Comparison of ENCODE assay signal across 18 mouse cellular contexts in genomic region chr5:69542489-69542888, GRCm38 (mm10). TPM values are rescaled to one million over a fixed set of nuclear protein-coding genes. Genes with fewer than 3 reads are reported as not detected.
DNase-seq lines count a peak whose midpoint lies in the region; ATAC-seq and TF ChIP-seq lines count a peak whose summit lies in the region.
"Had no signal": no experiment of that assay in that cellular context is flagged by ENCODE, and none has a peak within 500 bp of the region (broad histone marks: within the 10 kb centered on the region; RNA-seq: fewer than 3 reads in every experiment).

TSS of gene Yipf7 (minus strand) at chr5:69542648.

- no peaks in the 10 kb centered on the region for H3K27me3 ChIP-seq in forebrain, embryonic 16.5 days (replicated peaks; ENCODE audit: control insufficient read depth, insufficient read depth, low read length)
- H3K27me3 ChIP-seq in forebrain, embryonic 10.5 days (ENCODE audit: poor library complexity, severe bottlenecking): no peaks in the 10 kb centered on the region
- H3K27me3 ChIP-seq in heart, embryonic 15.5 days: no peaks in the 10 kb centered on the region
- no peaks in the 10 kb centered on the region for H3K27me3 ChIP-seq in neural tube, embryonic 15.5 days (replicated peaks)
- H3K27me3 ChIP-seq: lung, embryonic 15.5 days; midbrain, embryonic 12.5 days had no signal

- TF ChIP-seq CTCF in bone marrow macrophage, adult 2 months (IDR thresholded peaks at IDR 0.05; ENCODE audit: low read depth, low read length): no peak
- TF ChIP-seq CTCF in gastrocnemius, adult 2 months (IDR thresholded peaks at IDR 0.05): no peak

- peak; percentile 40; the same call in 1 of the 2 replicates for ATAC-seq in forebrain, embryonic 16.5 days
- peak; percentile 55 for ATAC-seq in heart, embryonic 15.5 days (replicated peaks; ENCODE audit: insufficient number of reproducible peaks, insufficient read depth, low FRiP score, low read depth)
- ATAC-seq in neural tube, embryonic 15.5 days (ENCODE audit: low FRiP score): no peak

- no peak for TF ChIP-seq POLR2A in bone marrow macrophage, adult 2 months (IDR thresholded peaks at IDR 0.05; ENCODE audit: borderline replicate concordance, low read depth, low read length)

- H3K9me3 ChIP-seq in forebrain, embryonic 16.5 days (ENCODE audit: control insufficient read depth, low read length): no peaks in the 10 kb centered on the region
- H3K9me3 ChIP-seq in forebrain, embryonic 10.5 days: no peaks in the 10 kb centered on the region
- no peaks in the 10 kb centered on the region for H3K9me3 ChIP-seq in heart, embryonic 15.5 days (replicated peaks)
- no peaks in the 10 kb centered on the region for H3K9me3 ChIP-seq in neural tube, embryonic 15.5 days (replicated peaks)
- H3K9me3 ChIP-seq: hindbrain, embryonic 10.5 days; lung, embryonic 15.5 days; midbrain, embryonic 12.5 days had no signal

- no peaks in the 10 kb centered on the region for H3K36me3 ChIP-seq in forebrain, embryonic 16.5 days (ENCODE audit: control insufficient read depth, insufficient read depth)
- H3K36me3 ChIP-seq in forebrain, embryonic 10.5 days (replicated peaks): no peaks in the 10 kb centered on the region
- no peaks in the 10 kb centered on the region for H3K36me3 ChIP-seq in heart, embryonic 15.5 days
- H3K36me3 ChIP-seq in neural tube, embryonic 15.5 days: no peaks in the 10 kb centered on the region
- H3K36me3 ChIP-seq: hindbrain, embryonic 10.5 days; lung, embryonic 15.5 days; midbrain, embryonic 12.5 days had no signal

- intact Hi-C loops in gastrocnemius, adult 2 months (cut with DNase I): no loop called here

- 55% methylated on average over 4 of the region's 4 CpGs for WGBS in forebrain, embryonic 16.5 days
- WGBS in forebrain, embryonic 10.5 days: 89% methylated on average over 4 of the region's 4 CpGs
- 30% methylated on average over 4 of the region's 4 CpGs for WGBS in heart, embryonic 15.5 days
- WGBS in neural tube, embryonic 15.5 days: 79% methylated on average over 4 of the region's 4 CpGs

- no peaks in the 10 kb centered on the region for H3K4me1 ChIP-seq in forebrain, embryonic 16.5 days (replicated peaks; ENCODE audit: control insufficient read depth, insufficient read depth, low read length)
- no peaks in the 10 kb centered on the region for H3K4me1 ChIP-seq in forebrain, embryonic 10.5 days
- H3K4me1 ChIP-seq in bone marrow macrophage, adult 2 months (ENCODE audit: control insufficient read depth, insufficient read depth, low read length): peaks cover 14% of the 10 kb centered on the region
- H3K4me1 ChIP-seq in heart, embryonic 15.5 days (replicated peaks): peaks cover 6% of the 10 kb centered on the region; the same call in 1 of the 2 replicates
- H3K4me1 ChIP-seq in neural tube, embryonic 15.5 days: no peaks in the 10 kb centered on the region
- H3K4me1 ChIP-seq: hindbrain, embryonic 10.5 days; lung, embryonic 15.5 days; midbrain, embryonic 12.5 days had no signal

- H3K4me2 ChIP-seq in forebrain, embryonic 16.5 days (ENCODE audit: low read length): no peak within 1 kb of the TSS
- peak within 1 kb of the TSS; percentile 45 for H3K4me2 ChIP-seq in heart, embryonic 15.5 days
- H3K4me2 ChIP-seq in neural tube, embryonic 15.5 days: no peak within 1 kb of the TSS
- H3K4me2 ChIP-seq: lung, embryonic 15.5 days; midbrain, embryonic 12.5 days had no signal

- no peak within 1 kb of the TSS for H3K4me3 ChIP-seq in forebrain, embryonic 16.5 days (replicated peaks; ENCODE audit: low read length)
- H3K4me3 ChIP-seq in forebrain, embryonic 10.5 days: no peak within 1 kb of the TSS
- H3K4me3 ChIP-seq in bone marrow macrophage, adult 2 months (ENCODE audit: insufficient read depth, low read length): peak within 1 kb of the TSS; percentile 10; the same call in 1 of the 2 replicates
- peak within 1 kb of the TSS; percentile 72 for H3K4me3 ChIP-seq in gastrocnemius, adult 2 months
- 0 out of 2 replicates have a peak within 1 kb of the TSS, but pooled peaks have one; percentile 15 for H3K4me3 ChIP-seq in heart, embryonic 15.5 days
- H3K4me3 ChIP-seq in neural tube, embryonic 15.5 days (replicated peaks): no peak within 1 kb of the TSS
- H3K4me3 ChIP-seq: hindbrain, embryonic 10.5 days; lung, embryonic 15.5 days; midbrain, embryonic 12.5 days had no signal

- H3K27ac ChIP-seq in forebrain, embryonic 16.5 days (ENCODE audit: low read length): no peak within 1 kb of the TSS
- H3K27ac ChIP-seq in forebrain, embryonic 10.5 days: no peak within 1 kb of the TSS
- H3K27ac ChIP-seq in bone marrow macrophage, adult 2 months (ENCODE audit: insufficient read depth, low read depth, low read length): peak within 1 kb of the TSS; percentile 70
- H3K27ac ChIP-seq in gastrocnemius, adult 2 months: peak within 1 kb of the TSS; percentile 95
- peak within 1 kb of the TSS; percentile 79 for H3K27ac ChIP-seq in heart, embryonic 15.5 days
- H3K27ac ChIP-seq in neural tube, embryonic 15.5 days (replicated peaks): no peak within 1 kb of the TSS
- H3K27ac ChIP-seq: hindbrain, embryonic 10.5 days; lung, embryonic 15.5 days; midbrain, embryonic 12.5 days had no signal

- no peak within 1 kb of the TSS for H3K9ac ChIP-seq in forebrain, embryonic 16.5 days (replicated peaks; ENCODE audit: low read depth, low read length)
- H3K9ac ChIP-seq in heart, embryonic 15.5 days: no peak within 1 kb of the TSS
- no peak within 1 kb of the TSS for H3K9ac ChIP-seq in neural tube, embryonic 15.5 days (replicated peaks)
- H3K9ac ChIP-seq: lung, embryonic 15.5 days; midbrain, embryonic 12.5 days had no signal

- no peak for DNase-seq in forebrain, embryonic 10.5 days (ENCODE audit: extremely low spot score, low spot score)
- DNase-seq in gastrocnemius, adult 2 months: peak; percentile 68
- no peak for DNase-seq in urinary bladder, postnatal 14 days (ENCODE audit: low spot score)
- DNase-seq in T-cell, adult 2 months (ENCODE audit: low spot score): no peak
- DNase-seq: adrenal gland, postnatal 10 days; B cell, adult 2 months; kidney, adult 9 months; spleen, adult 18-20 months had no signal

RNA-seq across cellular contexts. Expression of gene Yipf7, which starts in this region (rescaled TPM):
- polyA plus RNA-seq in forebrain, embryonic 16.5 days (2015; fragmentation: Nextera tagmentation; extraction: Ambion mirVana): not detected in 2 replicates
- not detected in 2 replicates for polyA plus RNA-seq in forebrain, embryonic 10.5 days (2016; fragmentation: Nextera tagmentation; extraction: Ambion mirVana)
- polyA plus RNA-seq in bone marrow macrophage, adult 2 months (2012; ENCODE audit: insufficient read depth, insufficient read length, missing spikeins): not detected in 2 replicates
- total RNA-seq in gastrocnemius, adult 2 months (2021): 100 to 1,000 TPM in 1 of 2 experiments, 10 to 100 TPM in 1; 73.2 to 121 TPM
- 14.0 and 16.4 TPM in 2 replicates for polyA plus RNA-seq in heart, embryonic 15.5 days (2015; fragmentation: Nextera tagmentation; extraction: Ambion mirVana)
- 0.46 TPM in 1 of 2 replicates, not detected in the other for polyA plus RNA-seq in neural tube, embryonic 15.5 days (2015; fragmentation: Nextera tagmentation; extraction: Ambion mirVana)
- total RNA-seq: common myeloid progenitor, adult 5-6 weeks; layer of hippocampus, postnatal 14 days; neutrophil, adult 5-6 weeks had no signal

Comparison
In these comparisons a context has a peak if more than half of its experiments do, and no peak if none do; other contexts are left out.
1. Peak in ATAC-seq in forebrain, embryonic 16.5 days; RNA of the gene not detected or under 1 TPM.
2. H3K27ac ChIP-seq: peak in bone marrow macrophage, adult 2 months (single experiment), gastrocnemius, adult 2 months (single experiment) and heart, embryonic 15.5 days (single experiment); none in forebrain, embryonic 16.5 days (single experiment), forebrain, embryonic 10.5 days (single experiment) and neural tube, embryonic 15.5 days (single experiment).
3. H3K4me3 ChIP-seq: peak in bone marrow macrophage, adult 2 months (single experiment), gastrocnemius, adult 2 months (single experiment) and heart, embryonic 15.5 days (single experiment); none in forebrain, embryonic 16.5 days (single experiment), forebrain, embryonic 10.5 days (single experiment) and neural tube, embryonic 15.5 days (single experiment).